Mouse (Mus musculus) limb, embryonic 12.5 days (tissue): ENCODE measurements around the gene Gm3460. TPM values are rescaled to one million over a fixed set of nuclear protein-coding genes. Genes with fewer than 3 reads are reported as not detected.
"Not testable (repeated sequence)": the region's sequence is repeated elsewhere in the genome, so short reads cannot be mapped to it uniquely, and the experiment has no call there.

Experiments
- ATAC-seq: fragments of 200-750 bp; cut with Nextera tagmentation; 2 replicates; pipeline ENCODE4 v1.8.0; 2017; ENCODE audit warnings: low read depth, moderate TSS enrichment; ENCODE audit not compliant: insufficient number of reproducible peaks, insufficient read depth, low FRiP score, low TSS enrichment
- H3K27ac ChIP-seq: fragments of 300-500 bp; sonication (generic); 2 replicates; pipeline ENCODE4 v1.5.1; 2016; ENCODE audit warnings: mild to moderate bottlenecking, moderate library complexity
- H3K27me3 ChIP-seq: fragments of 300-500 bp; sonication (generic); 2 replicates; pipeline ENCODE4 v1.6.1; 2016; ENCODE audit warnings: mild to moderate bottlenecking, moderate library complexity
- H3K36me3 ChIP-seq: fragments of 300-500 bp; sonication (generic); 2 replicates; pipeline ENCODE4 v1.6.1; 2016; ENCODE audit warnings: mild to moderate bottlenecking, moderate library complexity
- H3K4me1 ChIP-seq: fragments of 300-500 bp; sonication (generic); replicated peaks from 2 replicates; pipeline ENCODE4 v1.6.1; 2016
- H3K4me2 ChIP-seq: fragments of 300-500 bp; sonication (generic); 2 replicates; pipeline ENCODE4 v1.6.1; 2016; ENCODE audit warnings: mild to moderate bottlenecking, moderate library complexity
- H3K4me3 ChIP-seq: fragments of 300-500 bp; sonication (generic); replicated peaks from 2 replicates; pipeline ENCODE4 v1.5.1; 2016; ENCODE audit warnings: mild to moderate bottlenecking
- H3K9ac ChIP-seq: fragments of 300-500 bp; sonication (generic); replicated peaks from 2 replicates; pipeline ENCODE4 v1.6.1; 2016; ENCODE audit warnings: mild to moderate bottlenecking, moderate library complexity
- H3K9me3 ChIP-seq: fragments of 300-500 bp; sonication (generic); 2 replicates; pipeline ENCODE4 v1.6.1; 2016; ENCODE audit warnings: mild to moderate bottlenecking, moderate library complexity
- WGBS: fragments of 180-500 bp; shearing (Covaris S2); methylation state at CpG from one replicate; pipeline ENCODE4 v1.1.7; 2016; 5-methylcytosine and 5-hydroxymethylcytosine counted together
- polyA plus RNA-seq: library from polyadenylated mRNA; unstranded; fragments of >200 nt; fragmentation: Nextera tagmentation; extraction: Ambion mirVana; gene quantifications from 2 replicates; pipeline ENCODE4 v1.2.1, GENCODE M21; 2016

The Gm3460 gene
- polyA plus RNA-seq = not detected in 2 replicates

- H3K4me3 ChIP-seq, H3K27me3 ChIP-seq, H3K9me3 ChIP-seq, H3K27ac ChIP-seq, H3K4me1 ChIP-seq, H3K36me3 ChIP-seq, H3K4me2 ChIP-seq, ATAC-seq, H3K9ac ChIP-seq: not testable (repeated sequence)
- WGBS = 79% methylated on average over 1 of the region's 2 CpGs
Observed at GRCm38 (mm10) chr14:6622318-6622717, at the start of gene Gm3460. Gene Gm3460 (minus strand): TSS chr14:6622418.

GRCm38 (mm10) chr14:6606436-6606835 lies 15.8 kb downstream of the Gm3460 start:
- H3K4me3 ChIP-seq, H3K36me3 ChIP-seq, H3K27me3 ChIP-seq, H3K9ac ChIP-seq, H3K9me3 ChIP-seq, H3K4me2 ChIP-seq, ATAC-seq, H3K4me1 ChIP-seq, H3K27ac ChIP-seq: not testable (repeated sequence)
- no CpG with 5 or more reads among the region's 1 CpGs for WGBS

- not testable (repeated sequence) for H3K9me3 ChIP-seq, ATAC-seq, H3K27ac ChIP-seq, H3K36me3 ChIP-seq, H3K4me1 ChIP-seq, H3K27me3 ChIP-seq
- Histone ChIP-seq H3K4me2 (peak overlapping the region; percentile 61), H3K9ac (peak overlapping the region; percentile 53; the same call in 1 of the 2 replicates), H3K4me3 (peak overlapping the region; percentile 38)
- WGBS = 3% methylated on average over 18 of the region's 20 CpGs
Observed at GRCm38 (mm10) chr14:6605004-6605403, 17.2 kb downstream of the Gm3460 start.

- Histone ChIP-seq H3K4me2 (peak overlapping the region; percentile 61), H3K9ac (peak overlapping the region; percentile 53; the same call in 1 of the 2 replicates), H3K4me3 (peak overlapping the region; percentile 38)
- not testable (repeated sequence) for H3K36me3 ChIP-seq, H3K27me3 ChIP-seq, ATAC-seq, H3K27ac ChIP-seq, H3K4me1 ChIP-seq, H3K9me3 ChIP-seq
- 5% methylated on average over 17 of the region's 20 CpGs for WGBS
Observed at GRCm38 (mm10) chr14:6604551-6604950, 17.7 kb downstream of the Gm3460 start.

- H3K9me3 ChIP-seq, H3K9ac ChIP-seq, H3K4me2 ChIP-seq, H3K27ac ChIP-seq, H3K36me3 ChIP-seq, ATAC-seq, H3K4me3 ChIP-seq, H3K4me1 ChIP-seq, H3K27me3 ChIP-seq: not testable (repeated sequence)
- 50% methylated on average over 1 of the region's 2 CpGs for WGBS
Observed at GRCm38 (mm10) chr14:6590513-6590912, 31.7 kb downstream of the Gm3460 start, which contains the start of gene Gm3629. Gene Gm3629 (minus strand): TSS chr14:6590613.

Other genes with a start within 250 kb of the Gm3460 start
- not detected in 2 replicates for gene Gm16440, start 232.1 kb downstream of the Gm3460 start, polyA plus RNA-seq
- gene Gm3591, start 209.9 kb downstream of the Gm3460 start, polyA plus RNA-seq = 0.99 and 1.3 TPM in 2 replicates
- gene Gm3594, start 177.8 kb downstream of the Gm3460 start, polyA plus RNA-seq = not detected in 2 replicates
- not detected in 2 replicates for gene Gm8356, start 85.1 kb downstream of the Gm3460 start, polyA plus RNA-seq
- 0.31 TPM in 1 of 2 replicates, not detected in the other for gene Gm3629, start 31.8 kb downstream of the Gm3460 start, polyA plus RNA-seq
- gene Gm10251, start 61.8 kb upstream of the Gm3460 start, polyA plus RNA-seq = not detected in 2 replicates
- gene Gm8050, start 97.8 kb upstream of the Gm3460 start, polyA plus RNA-seq = not detected in 2 replicates
- 5.6 and 5.7 TPM in 2 replicates for gene Gm3636, start 119.9 kb upstream of the Gm3460 start, polyA plus RNA-seq
- gene Gm8362, start 152.0 kb upstream of the Gm3460 start, polyA plus RNA-seq = not detected in 2 replicates
- not detected in 2 replicates for gene Gm3642, start 217.9 kb upstream of the Gm3460 start, polyA plus RNA-seq